Mouse (Mus musculus): ENCODE measurements around the gene Plgrkt. TPM values are rescaled to one million over a fixed set of nuclear protein-coding genes. Genes with fewer than 3 reads are reported as not detected.

Gene Plgrkt
- total RNA-seq (2023), result 206 TPM

GRCm38 (mm10) chr19:29366969-29367622 is at the start of gene Plgrkt, which contains the start of gene Cd274:
Plgrkt (minus strand) TSS chr19:29367390.
Cd274 (plus strand) TSS chr19:29367455.

GRCm38 (mm10) chr19:29410619-29411018 is 43.4 kb upstream of the Plgrkt start, which contains the start of gene Pdcd1lg2:
Pdcd1lg2 (plus strand) TSS chr19:29410919.

DNA sequence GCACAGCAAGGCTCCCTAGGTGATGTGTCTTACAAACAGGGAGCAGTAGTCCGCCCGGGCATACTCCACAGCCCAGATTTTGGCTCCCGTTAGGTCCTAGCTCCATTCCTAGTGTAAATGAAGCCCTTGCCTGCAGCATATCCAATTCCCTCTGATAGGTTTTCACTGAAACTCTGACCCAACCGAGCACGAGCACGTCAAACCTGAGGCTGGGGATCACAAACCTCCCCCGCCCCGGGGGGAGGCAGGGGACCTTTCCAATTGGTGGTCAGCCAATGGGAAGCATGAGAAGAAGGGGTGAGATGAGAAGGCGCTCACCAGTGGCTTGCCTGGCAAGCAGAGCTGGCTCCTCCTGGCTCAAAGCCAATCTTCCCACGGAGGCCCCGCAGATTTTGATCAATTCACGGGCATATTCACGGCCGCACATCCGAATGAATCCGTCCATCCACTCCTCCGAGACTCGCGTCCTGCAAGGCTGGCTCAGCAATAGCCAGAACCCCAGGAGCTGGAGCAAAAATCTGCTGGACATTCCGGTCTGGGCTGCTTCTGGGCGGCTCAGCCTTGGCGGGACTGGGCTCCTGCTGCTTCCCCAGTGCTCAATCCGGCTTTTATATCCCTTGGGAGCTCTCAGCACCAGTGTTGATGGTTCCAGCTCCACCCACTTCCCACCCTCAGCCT is 33.0 kb downstream of the Plgrkt start, which contains the start of gene Rln1:
Gene Rln1, minus strand, starts transcription at position 603 of the 678 bp plus-strand sequence.

GRCm38 (mm10) chr19:29325053-29325851 is 41.9 kb downstream of the Plgrkt start, which contains the start of gene Insl6:
Insl6 (minus strand) TSS chr19:29325356.

Other genes starting within 250 kb of the Plgrkt start
- 52.3 TPM for gene Jak2, start 115.6 kb downstream of the Plgrkt start, total RNA-seq (2023)
- gene Insl6, start 42.0 kb downstream of the Plgrkt start, total RNA-seq (2023), result 4.7 TPM
- not detected for gene Rln1, start 32.7 kb downstream of the Plgrkt start, total RNA-seq (2023)
- 33.8 TPM for gene Cd274, start 65 bp upstream of the Plgrkt start, total RNA-seq (2023)
- gene Pdcd1lg2, start 43.5 kb upstream of the Plgrkt start, total RNA-seq (2023), result 0.61 TPM
- gene Ric1, start 154.9 kb upstream of the Plgrkt start, total RNA-seq (2023), result 29.8 TPM